Mouse (Mus musculus) limb, embryonic 14.5 days (tissue): ENCODE data around the gene Itih4. TPM values are rescaled to one million over a fixed set of nuclear protein-coding genes. Genes with fewer than 3 reads are reported as not detected.

Experiments
- ATAC-seq: fragments of 200-750 bp; cut with Nextera tagmentation; 2 replicates; pipeline ENCODE4 v1.8.0; 2017; ENCODE audit warnings: low read depth, moderate number of reproducible peaks, moderate TSS enrichment; ENCODE audit not compliant: low FRiP score
- DNase-seq: peaks from one replicate; pipeline ENCODE4 v3.0.0-alpha.2; 2015; ENCODE audit warnings: low spot score
- H3K27ac ChIP-seq: fragments of 300-500 bp; sonication (generic); replicated peaks from 2 replicates; pipeline ENCODE4 v1.5.1; 2014; ENCODE audit warnings: low read depth, mild to moderate bottlenecking, low read length, moderate library complexity, mixed read lengths
- H3K27me3 ChIP-seq: fragments of 300-500 bp; sonication (generic); 2 replicates; pipeline ENCODE4 v1.6.1; 2014; ENCODE audit warnings: low read length, mixed read lengths; ENCODE audit not compliant: control insufficient read depth, insufficient read depth
- H3K36me3 ChIP-seq: fragments of 300-500 bp; sonication (generic); 2 replicates; pipeline ENCODE4 v1.6.1; 2014; ENCODE audit warnings: mild to moderate bottlenecking, low read length, moderate library complexity, mixed read lengths; ENCODE audit not compliant: control insufficient read depth, insufficient read depth
- H3K4me1 ChIP-seq: fragments of 300-500 bp; sonication (generic); 2 replicates; pipeline ENCODE4 v1.6.1; 2014; ENCODE audit warnings: antibody characterized with exemption, low read length, mixed read lengths; ENCODE audit not compliant: control insufficient read depth, insufficient read depth
- H3K4me2 ChIP-seq: fragments of 300-500 bp; sonication (generic); replicated peaks from 2 replicates; pipeline ENCODE4 v1.6.1; 2014; ENCODE audit warnings: low read depth, mild to moderate bottlenecking, low read length, moderate library complexity; ENCODE audit not compliant: severe bottlenecking
- H3K4me3 ChIP-seq: fragments of 300-500 bp; sonication (generic); replicated peaks from 2 replicates; pipeline ENCODE4 v1.5.1; 2014; ENCODE audit warnings: low read length
- H3K9ac ChIP-seq: fragments of 300-500 bp; sonication (generic); 2 replicates; pipeline ENCODE4 v1.6.1; 2014; ENCODE audit warnings: mild to moderate bottlenecking, low read depth, low read length, moderate library complexity; ENCODE audit not compliant: severe bottlenecking
- H3K9me3 ChIP-seq: fragments of 300-500 bp; sonication (generic); 2 replicates; pipeline ENCODE4 v1.6.1; 2016; ENCODE audit warnings: low read length; ENCODE audit not compliant: control insufficient read depth
- POLR2A ChIP-seq: fragments of 200-500 bp; IDR thresholded peaks from 2 replicates; pipeline ENCODE4 v1.8.0; 2012; ENCODE audit warnings: inconsistent platforms, mild to moderate bottlenecking, moderate library complexity, borderline replicate concordance; ENCODE audit not compliant: insufficient read depth, insufficient read length; ENCODE audit errors: extremely low read depth
- WGBS: fragments of 180-500 bp; shearing (Covaris S2); extraction: QIAGEN DNeasy Blood & Tissue Kit; methylation state at CpG from one replicate; pipeline ENCODE4 v1.1.7; 2014; 5-methylcytosine and 5-hydroxymethylcytosine counted together
- polyA plus RNA-seq, 2 experiments: library from polyadenylated mRNA; depleted of rRNA in 1 of 2; stranded (reverse) in 1 of 2; unstranded in 1 of 2; fragments of >200 nt; fragmentation: Nextera tagmentation in 1 of 2; extraction: Ambion mirVana in 1 of 2; gene quantifications; 2 replicates each; pipeline versions ENCODE4 v1.2.1 to v1.2.3; 2012 to 2014

Itih4 gene
- polyA plus RNA-seq, 2 experiments, result 0.08 TPM; not detected in 1

- Histone ChIP-seq H3K4me2 (no peak overlapping the region), H3K9me3 (no peaks in the 10 kb centered on the region), H3K36me3 (peaks cover 46% of the 10 kb centered on the region), H3K4me1 (peaks cover 14% of the 10 kb centered on the region), H3K9ac (no peak overlapping the region), H3K4me3 (no peak overlapping the region), H3K27me3 (no peaks in the 10 kb centered on the region), H3K27ac (no peak overlapping the region)
- WGBS, result 87% methylated on average over 12 of the region's 12 CpGs
- DNase-seq, result no peak
- ATAC-seq, result no peak
- no peak for TF ChIP-seq POLR2A
Measured at GRCm38 (mm10) chr14:30875130-30875865, 11.0 kb upstream of the Itih4 start.

DNA sequence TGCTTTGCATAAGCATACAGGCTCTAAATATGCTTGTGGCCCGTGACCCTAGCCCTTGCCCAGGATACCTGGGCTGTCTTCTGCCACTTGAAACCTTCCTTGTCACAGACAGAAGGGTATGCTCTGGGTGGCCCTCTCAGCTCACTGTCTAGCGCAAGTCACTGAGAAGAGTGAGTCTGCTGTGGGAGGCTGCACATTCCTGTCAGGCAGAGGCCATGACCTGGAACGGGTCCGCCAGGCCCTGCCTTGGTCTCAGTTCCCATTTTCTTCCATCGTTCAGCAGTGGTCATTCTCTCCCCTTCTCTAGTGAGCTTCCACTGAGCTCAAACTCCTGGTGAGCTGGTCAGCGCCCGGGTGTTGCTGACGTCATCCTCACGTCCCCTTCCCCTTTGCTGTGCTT is 10.3 kb upstream of the Itih4 start:
- Histone ChIP-seq H3K4me2 (no peak overlapping the region), H3K4me3 (no peak overlapping the region), H3K4me1 (peaks cover 8% of the 10 kb centered on the region), H3K9me3 (no peaks in the 10 kb centered on the region), H3K27ac (no peak overlapping the region), H3K9ac (no peak overlapping the region), H3K36me3 (peaks cover 46% of the 10 kb centered on the region), H3K27me3 (no peaks in the 10 kb centered on the region)
- no peak for DNase-seq
- TF ChIP-seq POLR2A, result no peak
- no peak for ATAC-seq
- WGBS, result 89% methylated on average over 9 of the region's 9 CpGs

DNA sequence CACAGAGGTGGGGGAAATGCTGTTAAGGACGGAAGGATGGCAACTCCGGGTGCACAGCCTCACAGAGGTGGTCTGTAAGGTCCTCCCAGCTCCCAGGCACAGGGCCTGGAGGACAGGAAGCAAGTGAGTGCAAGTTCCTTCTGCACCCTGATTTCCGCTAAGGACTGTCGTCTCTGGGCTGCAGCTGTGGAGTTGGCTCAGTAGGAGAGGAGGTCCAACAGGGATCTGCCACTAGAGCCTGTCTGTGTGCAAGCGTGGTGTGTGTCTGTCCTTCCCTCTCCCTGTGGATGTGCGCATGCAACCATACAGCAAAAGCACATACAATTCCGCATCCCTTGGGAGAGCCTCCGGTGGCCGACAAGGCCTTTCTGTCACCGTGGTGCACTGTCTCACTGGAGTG is 9.8 kb upstream of the Itih4 start:
- DNase-seq (no peak), ATAC-seq (no peak)
- Histone ChIP-seq H3K4me3 (no peak overlapping the region), H3K9ac (no peak overlapping the region), H3K4me2 (no peak overlapping the region), H3K4me1 (peaks cover 4% of the 10 kb centered on the region; the same call in 1 of the 2 replicates), H3K9me3 (no peaks in the 10 kb centered on the region), H3K27ac (no peak overlapping the region), H3K36me3 (peaks cover 46% of the 10 kb centered on the region), H3K27me3 (no peaks in the 10 kb centered on the region)
- WGBS, result 90% methylated on average over 10 of the region's 10 CpGs
- TF ChIP-seq POLR2A, result no peak

GRCm38 (mm10) chr14:30877827-30878226 is 8.4 kb upstream of the Itih4 start:
- H3K4me2 ChIP-seq, result no peak overlapping the region
- H3K9ac ChIP-seq, result no peak overlapping the region
- ATAC-seq (no peak), DNase-seq (no peak)
- no peaks in the 10 kb centered on the region for H3K9me3 ChIP-seq
- no peak for TF ChIP-seq POLR2A
- no peaks in the 10 kb centered on the region for H3K27me3 ChIP-seq
- no peak overlapping the region for H3K4me3 ChIP-seq
- no peak overlapping the region for H3K27ac ChIP-seq
- peaks cover 41% of the 10 kb centered on the region for H3K36me3 ChIP-seq
- 94% methylated on average over 3 of the region's 3 CpGs for WGBS
- peaks cover 4% of the 10 kb centered on the region; the same call in 1 of the 2 replicates for H3K4me1 ChIP-seq

DNA sequence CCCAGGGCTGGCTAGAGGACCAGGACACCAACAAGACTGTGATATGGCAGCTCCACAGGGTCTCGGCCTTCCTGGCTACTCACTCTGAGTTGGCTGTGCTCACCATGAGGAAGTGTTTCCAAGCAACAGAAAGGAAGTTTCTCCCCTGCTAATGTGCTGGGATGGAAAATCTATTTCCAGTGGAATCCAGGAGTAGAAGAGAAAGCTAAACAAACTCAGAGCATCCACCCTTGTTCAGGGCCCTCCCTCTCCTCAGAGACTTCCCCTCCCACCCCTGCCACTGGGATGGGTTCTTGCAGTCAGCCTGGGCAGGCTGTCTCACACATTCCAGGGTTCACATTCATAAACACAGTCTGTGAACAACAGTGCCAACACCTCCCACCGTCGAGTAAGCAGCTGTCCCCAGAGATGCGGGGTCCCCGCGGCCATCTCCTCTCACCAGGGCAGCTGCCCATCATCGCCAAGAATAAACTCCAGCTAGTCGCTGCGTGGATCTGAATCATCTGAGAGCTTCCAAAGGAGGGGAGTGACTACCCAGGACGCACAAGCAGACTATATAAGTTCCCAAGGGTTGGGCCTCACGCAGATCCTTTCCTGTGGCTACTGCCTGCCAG is 7.2 kb upstream of the Itih4 start, which contains the start of gene Mustn1:
Mustn1 (plus strand) TSS at position 243 of the 614 bp plus-strand sequence.
- DNase-seq, result peak; percentile 29

More for the DNA sequence above, 7.2 kb upstream of the Itih4 start, which contains the start of gene Mustn1:
- Histone ChIP-seq H3K9me3 (no peaks in the 10 kb centered on the region), H3K27me3 (no peaks in the 10 kb centered on the region), H3K36me3 (peaks cover 31% of the 10 kb centered on the region), H3K4me2 (no peak within 1 kb of the TSS), H3K4me1 (peaks cover 4% of the 10 kb centered on the region; the same call in 1 of the 2 replicates), H3K9ac (no peak within 1 kb of the TSS; the same call in 1 of the 2 replicates), H3K27ac (0 out of 2 replicates have a peak within 1 kb of the TSS, but pooled peaks have one; percentile 6), H3K4me3 (no peak within 1 kb of the TSS)
- no peak for TF ChIP-seq POLR2A
- WGBS, result 73% methylated on average over 11 of the region's 11 CpGs
- peak; percentile 53 for ATAC-seq
